Mouse (Mus musculus) gastrocnemius, postnatal 4 days (tissue): ENCODE measurements around the gene Card11. TPM values are rescaled to one million over a fixed set of nuclear protein-coding genes. Genes with fewer than 3 reads are reported as not detected.
A peak's percentile ranks its signal among the peaks of the same experiment; 100 is the strongest.

Experiments used
- DNase-seq, 2 experiments: peaks; one replicate each; pipeline ENCODE4 v3.0.0; 2021 to 2022; ENCODE audit warnings: low spot score in 2 of 2, mixed read lengths in 2 of 2
- total RNA-seq, 2 experiments: library from RNA; stranded (reverse); gene quantifications; 2 replicates each; pipeline ENCODE4 v1.2.3; 2021

The Card11 gene
- total RNA-seq, 2 experiments from 2014 or later = 0.20 to 0.26 TPM

GRCm38 (mm10) chr5:140931523-140932229 is 68.7 kb downstream of the Card11 start:
- no peak for DNase-seq

GRCm38 (mm10) chr5:140918519-140918918 is 81.9 kb downstream of the Card11 start:
- DNase-seq = no peak

- no peak for DNase-seq
Measured at GRCm38 (mm10) chr5:140917807-140918206, 82.6 kb downstream of the Card11 start.

- DNase-seq = no peak
Measured at GRCm38 (mm10) chr5:140910841-140911240, 89.5 kb downstream of the Card11 start.

- no peak for DNase-seq
Measured at GRCm38 (mm10) chr5:140900866-140901265, 99.5 kb downstream of the Card11 start.

- DNase-seq = no peak
Measured at GRCm38 (mm10) chr5:140891080-140891479, 109.3 kb downstream of the Card11 start.

GRCm38 (mm10) chr5:140890050-140890449 is 110.3 kb downstream of the Card11 start:
- DNase-seq = peak in 1 of 2 experiments; percentile 58

GRCm38 (mm10) chr5:140889539-140889938 is 110.8 kb downstream of the Card11 start:
- peak in 1 of 2 experiments; percentile 35 for DNase-seq

- no peak for DNase-seq
Measured at GRCm38 (mm10) chr5:140887871-140888270, 112.5 kb downstream of the Card11 start.

- DNase-seq = no peak
Measured at GRCm38 (mm10) chr5:140884966-140885365, 115.4 kb downstream of the Card11 start.

- no peak for DNase-seq
Measured at GRCm38 (mm10) chr5:140882391-140882790, 118.0 kb downstream of the Card11 start.

- DNase-seq = no peak
Measured at GRCm38 (mm10) chr5:140880151-140880550, 120.2 kb downstream of the Card11 start.

GRCm38 (mm10) chr5:140878644-140879043 is 121.7 kb downstream of the Card11 start:
- DNase-seq = no peak

GRCm38 (mm10) chr5:140873736-140874307 is 126.6 kb downstream of the Card11 start:
- no peak for DNase-seq

- DNase-seq = no peak
Measured at GRCm38 (mm10) chr5:140873039-140873551, 127.3 kb downstream of the Card11 start.

GRCm38 (mm10) chr5:140872532-140873038 is 127.8 kb downstream of the Card11 start:
- DNase-seq = no peak

GRCm38 (mm10) chr5:140871241-140871640 is 129.1 kb downstream of the Card11 start:
- DNase-seq = no peak

- peak in 1 of 2 experiments; percentile 49 for DNase-seq
Measured at GRCm38 (mm10) chr5:140869034-140869433, 131.3 kb downstream of the Card11 start.

GRCm38 (mm10) chr5:140859730-140860129 is 140.7 kb downstream of the Card11 start:
- DNase-seq = no peak

GRCm38 (mm10) chr5:140858335-140858734 is 142.0 kb downstream of the Card11 start:
- no peak for DNase-seq

GRCm38 (mm10) chr5:140857432-140858154 is 142.8 kb downstream of the Card11 start:
- DNase-seq = no peak
